Mouse (Mus musculus) thymus, adult 18-20 months (tissue): ENCODE data around the gene Pidd1.

ENCODE experiments used
- DNase-seq, 2 experiments: peaks; one replicate each; pipeline ENCODE4 v3.0.0; 2022; ENCODE audit warnings: mixed read lengths in 2 of 2

Gene Pidd1

GRCm38 (mm10) chr7:141435129-141435855 lies 8.5 kb downstream of the Pidd1 start:
- DNase-seq = no peak

DNA sequence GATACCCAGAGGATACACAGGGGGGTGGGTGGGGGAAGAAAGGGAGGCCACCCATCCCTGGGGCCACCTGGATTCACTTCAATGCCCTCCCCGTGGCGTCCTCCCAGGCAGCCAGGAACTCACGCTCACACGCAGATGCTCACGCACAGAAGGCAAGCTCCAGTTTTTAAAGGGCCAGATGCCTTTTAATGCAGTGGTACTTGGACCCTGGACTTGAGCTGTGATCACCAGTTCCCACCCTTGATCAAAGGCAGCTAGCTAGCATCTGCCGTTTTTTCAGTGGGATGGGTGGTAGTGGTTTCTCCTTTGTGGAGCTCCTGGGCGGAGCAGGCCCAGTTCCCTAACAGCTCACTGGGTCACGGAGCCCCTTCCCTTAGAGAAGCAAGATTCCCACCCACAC lies 9.4 kb downstream of the Pidd1 start:
- DNase-seq = no peak

DNA sequence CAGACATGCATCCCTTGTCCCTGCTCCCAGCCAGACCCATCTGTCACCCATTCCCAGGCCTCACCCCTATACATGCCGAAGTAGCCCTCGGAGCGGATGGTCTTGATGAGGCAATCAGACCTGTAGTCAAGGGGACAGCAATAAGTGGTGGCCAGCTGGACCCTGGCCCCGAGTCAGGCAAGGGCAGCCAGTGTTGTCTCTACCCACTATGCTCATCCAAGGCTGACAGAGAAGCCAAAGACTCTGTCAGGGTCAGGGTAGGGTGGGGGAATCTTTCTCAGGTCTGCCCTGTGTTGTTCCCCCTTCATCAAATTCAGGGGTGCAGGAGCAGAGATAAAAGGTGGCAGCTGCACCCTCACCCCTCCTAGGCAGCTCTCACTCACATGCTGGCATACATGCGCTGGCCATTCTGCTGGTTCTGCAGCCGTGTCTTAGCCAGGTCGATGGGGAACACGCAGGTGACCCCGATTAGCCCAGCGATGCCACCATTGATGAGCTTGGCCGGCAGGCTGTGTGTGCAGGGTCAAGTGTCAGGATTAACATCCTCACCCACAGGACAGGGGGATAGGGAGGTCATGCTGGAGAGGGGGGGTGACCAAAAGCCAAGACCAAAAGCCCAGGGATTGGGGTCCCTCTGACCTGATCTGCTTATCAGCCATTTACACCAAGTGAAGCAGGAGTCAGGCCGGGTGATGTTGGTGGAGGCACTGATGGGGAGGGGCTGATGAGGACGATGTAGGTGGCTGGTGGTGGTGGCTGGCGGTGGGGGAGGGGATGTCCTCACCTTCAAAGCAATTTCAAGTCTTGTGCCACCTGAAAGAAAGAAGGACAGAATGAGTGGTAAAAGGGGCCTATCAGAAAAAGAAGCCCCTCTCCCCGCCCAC lies 10.1 kb downstream of the Pidd1 start:
- no peak for DNase-seq

DNA sequence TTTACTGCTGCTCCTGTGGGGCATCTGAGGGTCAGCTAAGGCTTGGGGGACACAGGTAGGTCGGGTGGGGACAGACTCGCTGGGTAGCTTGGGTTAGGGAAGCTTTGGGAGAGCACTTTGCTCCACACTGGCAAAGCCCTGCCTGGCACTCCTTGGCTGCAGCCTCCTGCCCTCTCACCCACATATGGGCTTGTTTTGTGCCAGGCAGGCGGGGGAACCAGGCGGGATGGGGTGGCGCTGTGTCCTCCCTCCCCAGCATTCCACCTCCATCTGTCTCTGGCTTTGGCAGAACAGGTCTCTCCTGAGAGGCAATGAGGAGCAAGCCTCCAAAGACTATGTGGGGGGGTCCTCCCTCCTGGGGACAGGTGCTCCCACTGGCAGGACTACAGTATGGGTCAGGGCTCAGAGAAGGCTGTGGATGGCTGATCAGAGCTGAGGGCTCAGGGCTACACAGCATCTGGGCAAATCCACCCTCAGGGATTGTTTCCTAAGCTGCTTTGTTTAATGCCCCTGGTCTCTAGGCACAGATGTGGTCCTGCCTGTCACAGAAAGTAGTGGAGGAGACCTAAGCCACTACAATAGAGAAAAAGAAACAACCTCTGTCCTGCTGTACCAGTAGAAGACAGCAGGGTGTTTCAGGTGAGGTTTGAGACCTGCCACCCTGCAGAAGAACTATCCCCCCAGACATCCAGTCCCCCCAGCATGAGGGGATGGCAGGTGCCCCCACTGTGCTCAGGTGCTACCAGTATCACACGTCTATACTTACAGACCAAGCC lies 10.9 kb downstream of the Pidd1 start:
- no peak for DNase-seq

GRCm38 (mm10) chr7:141432186-141432611 lies 11.6 kb downstream of the Pidd1 start:
- no peak for DNase-seq

DNA sequence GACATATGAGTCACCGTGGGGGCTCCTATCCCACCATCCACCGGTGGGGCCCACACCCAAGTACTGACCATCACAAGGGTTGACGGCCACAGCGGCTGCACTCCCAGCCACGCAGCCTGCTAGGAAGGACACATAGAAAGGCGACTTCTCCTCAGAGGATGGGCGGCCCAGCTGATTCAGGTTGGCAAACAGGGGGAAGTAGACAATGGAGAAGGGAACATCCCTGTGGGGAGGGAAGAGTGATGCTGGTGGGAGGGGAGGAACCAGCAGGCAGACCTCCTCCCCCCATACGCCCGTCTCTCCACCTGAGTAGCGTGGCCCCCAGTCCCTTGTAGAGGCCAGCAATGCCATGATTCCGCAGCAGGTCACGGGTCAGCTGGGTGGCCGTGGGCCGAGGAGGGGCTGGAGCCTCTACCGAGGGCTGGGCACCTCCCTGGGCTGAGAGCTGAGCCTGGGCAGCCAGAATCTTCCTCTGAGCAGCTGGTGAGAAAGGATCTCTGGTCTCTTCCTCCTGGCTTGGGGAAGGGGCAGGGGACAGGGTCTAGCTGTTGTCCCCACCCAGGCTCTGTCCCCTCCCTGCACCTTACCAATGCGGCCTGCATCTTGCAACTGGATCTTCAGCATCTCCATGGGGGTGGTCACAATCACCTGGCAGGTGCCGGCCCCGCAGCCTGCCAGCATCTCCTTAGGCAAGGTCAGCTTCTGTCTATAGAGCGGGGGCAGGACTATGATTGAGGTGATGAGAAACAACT lies 12.2 kb downstream of the Pidd1 start:
- no peak for DNase-seq

DNA sequence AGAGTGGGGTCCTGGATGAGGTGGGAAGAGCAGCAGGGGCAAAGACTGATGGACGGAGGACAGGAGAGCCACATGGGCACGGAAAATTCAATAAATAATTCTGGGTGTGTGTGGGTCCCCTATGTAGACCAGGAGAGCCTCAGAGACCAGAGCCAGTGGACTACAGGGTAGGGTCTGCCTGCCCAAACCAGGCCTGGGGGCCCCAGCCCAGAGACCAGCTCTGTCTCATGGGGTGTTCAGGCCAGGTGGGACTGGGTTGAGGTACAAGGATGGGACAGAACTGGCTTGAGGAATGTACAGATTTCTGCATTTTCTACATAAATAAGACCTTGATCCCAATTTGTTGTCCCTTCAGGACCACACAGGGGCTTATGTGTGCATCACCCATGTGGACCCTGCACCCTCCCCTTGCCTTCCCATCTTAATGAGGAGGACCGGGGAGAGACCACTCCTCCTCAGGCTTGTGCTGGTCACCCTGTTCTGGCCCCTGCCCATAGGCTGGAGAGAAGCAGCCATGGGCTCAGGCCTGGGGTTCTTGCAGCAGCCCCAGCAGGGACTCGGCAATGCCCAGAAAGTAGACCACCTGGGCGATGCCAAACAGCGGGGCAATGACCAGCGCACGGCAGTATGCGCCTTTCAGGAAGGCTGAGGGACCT lies 13.1 kb downstream of the Pidd1 start:
- no peak for DNase-seq

GRCm38 (mm10) chr7:141429840-141430584 lies 13.8 kb downstream of the Pidd1 start:
- no peak for DNase-seq

GRCm38 (mm10) chr7:141429310-141429709 lies 14.5 kb downstream of the Pidd1 start, which contains the start of gene Cend1:
Gene Cend1, minus strand, starts transcription at chr7:141429491.
- DNase-seq = no peak

GRCm38 (mm10) chr7:141428701-141429100 lies 15.1 kb downstream of the Pidd1 start:
- no peak for DNase-seq

GRCm38 (mm10) chr7:141426948-141427730 lies 16.7 kb downstream of the Pidd1 start:
- no peak for DNase-seq

DNA sequence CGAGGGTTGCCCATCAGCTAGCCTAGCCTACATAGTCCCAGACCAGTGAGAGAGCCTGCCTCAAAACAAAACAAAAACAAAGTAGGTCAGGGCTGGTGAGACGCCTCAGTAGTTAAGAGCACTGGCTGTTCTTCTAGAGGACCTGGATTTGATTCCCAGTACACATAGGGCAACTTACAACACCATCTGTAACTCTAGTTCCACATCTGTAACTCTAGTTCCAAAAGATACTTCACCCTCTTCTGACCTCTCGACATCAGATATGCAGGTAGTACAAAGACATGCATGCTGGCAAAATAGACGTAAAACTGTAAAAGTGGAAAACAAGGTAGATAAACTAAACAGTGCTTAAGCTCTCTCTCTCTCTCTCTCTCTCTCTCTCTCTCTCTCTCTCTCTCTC lies 20.0 kb downstream of the Pidd1 start:
- no peak for DNase-seq

GRCm38 (mm10) chr7:141420030-141420702 lies 23.7 kb downstream of the Pidd1 start:
- DNase-seq = no peak

GRCm38 (mm10) chr7:141418970-141419369 lies 24.9 kb downstream of the Pidd1 start:
- DNase-seq = no peak

DNA sequence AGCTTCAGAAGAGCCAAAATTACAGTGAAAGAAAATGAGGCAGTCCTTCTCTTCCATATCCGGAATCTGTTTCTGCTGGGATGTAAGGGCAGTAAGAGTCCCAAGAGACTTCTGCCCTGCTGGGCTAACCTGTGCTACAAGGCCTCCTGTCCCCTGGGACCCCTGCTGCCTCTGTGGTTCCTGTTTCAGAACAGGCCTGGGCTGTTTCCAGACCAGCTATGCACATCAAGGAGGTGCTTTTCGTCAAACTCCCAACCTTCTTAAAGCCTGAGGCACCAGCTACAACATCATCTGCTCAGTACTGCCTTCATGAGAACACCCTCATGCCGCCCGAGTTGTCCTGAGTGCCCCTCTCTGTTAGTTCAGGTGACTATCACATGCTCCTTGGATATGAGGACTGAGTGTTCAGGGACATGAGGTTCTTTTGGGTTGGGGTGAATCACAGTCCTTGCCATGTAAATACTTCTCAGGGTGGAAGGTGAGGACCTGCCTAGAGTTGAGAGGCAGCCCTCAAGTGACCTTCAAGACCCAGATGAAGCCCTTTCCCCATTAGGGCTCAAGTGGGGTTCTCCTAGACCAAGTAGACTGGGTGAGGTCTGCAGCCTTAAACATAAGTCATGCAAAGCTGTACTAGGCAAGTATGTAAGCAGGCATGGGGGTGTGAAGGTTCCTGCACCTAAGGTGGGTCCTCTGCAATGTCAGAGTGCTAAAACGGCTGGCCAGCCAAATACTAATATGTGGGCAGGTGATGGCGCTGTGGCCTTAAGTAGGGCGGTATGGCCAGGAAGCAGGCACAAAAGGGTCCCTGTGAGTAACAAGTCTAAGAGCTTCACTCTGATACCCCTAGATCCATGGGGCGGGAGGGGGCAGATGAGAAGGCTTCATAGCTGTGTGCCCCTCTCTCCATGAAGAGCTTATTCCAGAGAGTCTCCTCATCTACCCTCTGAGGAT lies 25.8 kb downstream of the Pidd1 start:
- no peak for DNase-seq

GRCm38 (mm10) chr7:141416144-141416841 lies 27.5 kb downstream of the Pidd1 start:
- DNase-seq = no peak

DNA sequence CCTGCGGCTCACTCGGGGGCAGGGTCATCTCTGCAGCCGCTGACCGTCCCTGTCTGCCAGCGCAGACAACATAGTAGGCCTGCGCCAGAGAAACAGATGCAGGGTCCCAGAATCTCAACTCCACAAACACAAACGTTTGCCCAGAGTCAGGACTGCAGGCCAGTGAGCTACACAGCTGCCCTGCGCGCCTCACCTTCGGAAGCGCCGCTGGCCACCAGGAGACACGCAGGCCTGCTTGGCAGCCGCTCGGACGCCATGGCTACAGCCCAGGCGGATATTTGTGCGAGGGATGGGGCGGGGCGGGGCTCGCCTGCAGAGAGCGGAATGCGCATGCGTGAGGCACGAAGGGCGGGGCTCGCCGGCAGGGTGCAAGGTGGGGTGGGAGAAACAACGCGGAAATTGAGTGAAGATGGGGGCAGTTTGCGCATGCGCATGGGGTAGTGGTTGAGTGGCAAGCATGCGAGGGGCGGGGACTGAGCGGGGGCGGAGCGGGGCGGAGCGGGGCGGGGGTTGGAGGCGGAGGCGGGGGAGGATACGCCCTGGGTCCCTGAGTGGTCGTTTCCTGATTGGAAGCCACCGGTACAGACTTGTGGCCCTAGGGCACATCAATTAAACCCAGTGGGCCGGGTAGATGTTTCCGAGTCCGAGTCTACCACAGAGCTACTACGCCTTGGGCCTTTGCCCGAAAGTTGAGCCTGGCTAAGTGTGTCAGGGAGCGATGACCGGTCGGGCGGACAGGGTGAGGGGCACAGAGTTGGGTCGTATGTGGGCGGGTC lies 29.8 kb downstream of the Pidd1 start, which contains the start of gene Gatd1:
Gene Gatd1, minus strand, starts transcription at position 328 of the 776 bp plus-strand sequence.
- peak; percentile 98 for DNase-seq
